Mouse (Mus musculus) limb, embryonic 13.5 days (tissue): Measurements from ENCODE around the gene Gpr84. TPM values are rescaled to one million over a fixed set of nuclear protein-coding genes. Genes with fewer than 3 reads are reported as not detected.
A peak's percentile ranks its signal among the peaks of the same experiment; 100 is the strongest.

Experiments used
- ATAC-seq: fragments of 200-750 bp; cut with Nextera tagmentation; 2 replicates; pipeline ENCODE4 v1.8.0; 2017; ENCODE audit warnings: low read depth, moderate number of reproducible peaks, moderate TSS enrichment; ENCODE audit not compliant: low FRiP score
- H3K27ac ChIP-seq: fragments of 300-500 bp; sonication (generic); 2 replicates; pipeline ENCODE4 v1.5.1; 2015; ENCODE audit warnings: inconsistent platforms, mild to moderate bottlenecking, moderate library complexity
- H3K27me3 ChIP-seq: fragments of 300-500 bp; sonication (generic); 2 replicates; pipeline ENCODE4 v1.6.1; 2015; ENCODE audit warnings: mild to moderate bottlenecking, inconsistent platforms
- H3K36me3 ChIP-seq: fragments of 300-500 bp; sonication (generic); 2 replicates; pipeline ENCODE4 v1.6.1; 2015; ENCODE audit warnings: inconsistent platforms, mild to moderate bottlenecking, moderate library complexity
- H3K4me1 ChIP-seq: fragments of 300-500 bp; sonication (generic); 2 replicates; pipeline ENCODE4 v1.6.1; 2015; ENCODE audit warnings: inconsistent platforms
- H3K4me2 ChIP-seq: fragments of 300-500 bp; sonication (generic); replicated peaks from 2 replicates; pipeline ENCODE4 v1.6.1; 2015; ENCODE audit warnings: inconsistent platforms, mild to moderate bottlenecking, moderate library complexity
- H3K4me3 ChIP-seq: fragments of 300-500 bp; sonication (generic); 2 replicates; pipeline ENCODE4 v1.5.1; 2015; ENCODE audit warnings: moderate library complexity, mild to moderate bottlenecking, inconsistent platforms
- H3K9ac ChIP-seq: fragments of 300-500 bp; sonication (generic); 2 replicates; pipeline ENCODE4 v1.6.1; 2015; ENCODE audit warnings: mild to moderate bottlenecking, inconsistent platforms
- H3K9me3 ChIP-seq: fragments of 300-500 bp; sonication (generic); 2 replicates; pipeline ENCODE4 v1.6.1; 2016; ENCODE audit warnings: inconsistent platforms
- WGBS: fragments of 180-500 bp; shearing (Covaris S2); methylation state at CpG from one replicate; pipeline ENCODE4 v1.1.7; 2015; 5-methylcytosine and 5-hydroxymethylcytosine counted together
- polyA plus RNA-seq: library from polyadenylated mRNA; unstranded; fragments of >200 nt; fragmentation: Nextera tagmentation; extraction: Ambion mirVana; gene quantifications from 2 replicates; pipeline ENCODE4 v1.2.1, GENCODE M21; 2015

Gene Gpr84
- polyA plus RNA-seq, 1 experiment from 2014 or later = 0.41 TPM

DNA sequence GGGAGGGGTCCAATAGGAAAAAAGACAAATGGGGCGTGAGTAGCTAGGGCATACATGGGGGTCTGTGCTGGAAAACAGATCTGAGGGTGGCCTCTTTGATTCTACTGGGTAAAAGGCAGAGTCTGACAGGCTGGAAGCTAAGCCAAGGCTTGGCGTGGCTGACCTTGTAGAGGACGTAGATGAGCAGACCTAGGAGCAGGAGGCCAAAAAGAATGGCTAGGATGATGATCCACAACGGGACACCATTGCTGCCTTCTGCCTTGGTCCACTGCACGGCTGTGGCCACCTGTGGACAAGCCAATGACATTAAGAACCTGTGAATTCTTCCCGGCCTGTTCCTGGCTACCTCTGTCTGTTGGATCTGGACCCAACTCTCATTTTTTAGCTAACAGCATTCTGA lies 35.4 kb upstream of the Gpr84 start:
- Histone ChIP-seq H3K4me3 (no peak overlapping the region), H3K27me3 (peaks cover 14% of the 10 kb centered on the region), H3K4me1 (peaks cover 3% of the 10 kb centered on the region), H3K9ac (no peak overlapping the region), H3K4me2 (no peak overlapping the region), H3K9me3 (no peaks in the 10 kb centered on the region), H3K36me3 (peaks cover 75% of the 10 kb centered on the region), H3K27ac (no peak overlapping the region)
- 82% methylated on average over 6 of the region's 6 CpGs for WGBS
- no peak for ATAC-seq

DNA sequence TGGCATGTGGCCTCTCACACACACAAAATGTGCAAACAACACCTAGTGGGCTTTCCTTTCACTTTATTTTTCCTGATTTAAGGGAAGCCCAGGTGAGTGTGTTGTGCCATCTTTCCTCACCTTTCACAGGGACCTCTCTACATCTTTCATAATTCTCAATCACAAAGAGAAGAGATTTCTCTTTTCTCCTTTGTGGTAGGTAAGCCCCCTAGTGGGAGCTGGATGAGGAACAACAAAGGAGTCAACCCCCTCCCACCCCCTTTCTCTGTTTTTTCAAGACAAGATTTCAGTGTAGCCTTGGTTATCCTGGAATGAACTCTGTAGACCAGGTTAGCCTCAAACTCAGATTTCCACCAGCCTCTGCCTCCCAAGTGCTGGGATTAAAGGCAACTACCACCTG lies 33.1 kb upstream of the Gpr84 start:
- ATAC-seq = no peak
- Histone ChIP-seq H3K27ac (no peak overlapping the region), H3K4me2 (no peak overlapping the region), H3K9me3 (no peaks in the 10 kb centered on the region), H3K9ac (no peak overlapping the region), H3K36me3 (peaks cover 52% of the 10 kb centered on the region), H3K4me3 (no peak overlapping the region), H3K27me3 (peaks cover 33% of the 10 kb centered on the region), H3K4me1 (peaks cover 24% of the 10 kb centered on the region)

DNA sequence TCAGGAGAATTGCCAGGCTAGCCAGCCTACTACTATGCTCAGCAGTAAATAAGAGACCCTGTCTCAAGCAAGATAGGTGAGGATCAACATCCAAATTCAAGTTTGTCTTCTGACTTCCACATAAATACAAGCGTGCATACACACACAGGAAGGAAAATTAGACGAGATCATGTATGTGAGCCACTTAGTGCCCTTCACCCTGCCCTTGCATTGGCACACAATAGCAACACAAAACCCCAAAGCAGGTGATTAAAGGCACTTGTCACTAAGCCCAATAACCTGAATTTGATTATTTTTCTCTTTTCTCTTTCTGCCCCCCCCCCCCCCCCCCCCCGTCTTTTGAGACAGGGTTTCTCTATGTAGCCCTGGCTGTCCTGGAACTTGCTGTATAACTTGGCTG lies 32.6 kb upstream of the Gpr84 start:
- H3K9ac ChIP-seq = no peak overlapping the region
- 81% methylated on average over 2 of the region's 3 CpGs for WGBS
- ATAC-seq = no peak
- peaks cover 26% of the 10 kb centered on the region for H3K4me1 ChIP-seq
- no peak overlapping the region for H3K4me3 ChIP-seq
- H3K9me3 ChIP-seq = no peaks in the 10 kb centered on the region
- H3K27me3 ChIP-seq = peaks cover 38% of the 10 kb centered on the region
- peaks cover 47% of the 10 kb centered on the region for H3K36me3 ChIP-seq
- no peak overlapping the region for H3K4me2 ChIP-seq
- H3K27ac ChIP-seq = no peak overlapping the region

DNA sequence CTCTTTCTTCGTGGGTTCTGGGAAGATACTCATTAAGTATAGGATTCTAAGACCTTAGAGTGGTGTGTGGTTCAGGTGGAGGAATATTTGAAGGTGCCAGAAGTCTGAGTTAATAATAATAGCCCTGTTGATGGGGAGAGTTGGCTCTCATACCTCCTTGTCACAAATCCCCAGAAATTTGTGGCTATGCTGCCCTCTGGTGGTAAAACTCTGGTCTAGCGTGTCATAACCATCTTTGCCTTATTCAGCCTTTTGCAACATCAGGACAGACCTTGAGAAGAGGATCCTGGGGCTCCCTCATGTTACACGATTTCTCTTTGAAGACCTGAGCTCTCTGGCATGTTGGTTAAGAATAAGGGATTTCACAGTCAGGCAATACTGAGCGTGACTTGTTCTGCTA lies 32.0 kb upstream of the Gpr84 start:
- Histone ChIP-seq H3K27me3 (peaks cover 43% of the 10 kb centered on the region), H3K36me3 (peaks cover 41% of the 10 kb centered on the region), H3K27ac (no peak overlapping the region), H3K9ac (no peak overlapping the region), H3K4me3 (no peak overlapping the region), H3K4me2 (no peak overlapping the region), H3K4me1 (peaks cover 26% of the 10 kb centered on the region), H3K9me3 (no peaks in the 10 kb centered on the region)
- WGBS = 16% methylated on average over 4 of the region's 4 CpGs
- ATAC-seq = no peak

DNA sequence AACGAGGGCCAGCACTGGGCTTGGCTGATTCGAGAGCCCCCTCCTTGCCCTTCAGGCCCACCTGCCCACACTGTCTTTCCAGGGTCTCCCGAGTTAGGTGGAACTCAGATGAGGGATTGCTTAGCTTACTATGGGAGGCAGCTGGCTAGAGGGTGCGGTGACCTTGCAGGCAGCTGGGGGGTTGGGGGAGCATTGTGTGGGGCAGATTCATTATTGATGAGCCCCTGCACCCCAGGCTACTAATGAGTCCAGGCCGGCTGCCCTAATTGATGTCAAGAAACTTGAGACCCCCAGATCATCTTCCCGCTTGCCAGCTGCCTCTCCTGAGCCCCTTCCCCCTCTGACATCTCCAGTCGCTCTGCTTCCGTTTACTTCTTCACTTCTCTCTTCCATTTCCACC lies 31.1 kb upstream of the Gpr84 start:
- Histone ChIP-seq H3K9ac (no peak overlapping the region), H3K27me3 (peaks cover 48% of the 10 kb centered on the region), H3K27ac (no peak overlapping the region), H3K4me2 (no peak overlapping the region), H3K36me3 (peaks cover 32% of the 10 kb centered on the region), H3K4me1 (peaks cover 34% of the 10 kb centered on the region), H3K9me3 (no peaks in the 10 kb centered on the region), H3K4me3 (no peak overlapping the region)
- no peak for ATAC-seq
- 33% methylated on average over 8 of the region's 8 CpGs for WGBS

DNA sequence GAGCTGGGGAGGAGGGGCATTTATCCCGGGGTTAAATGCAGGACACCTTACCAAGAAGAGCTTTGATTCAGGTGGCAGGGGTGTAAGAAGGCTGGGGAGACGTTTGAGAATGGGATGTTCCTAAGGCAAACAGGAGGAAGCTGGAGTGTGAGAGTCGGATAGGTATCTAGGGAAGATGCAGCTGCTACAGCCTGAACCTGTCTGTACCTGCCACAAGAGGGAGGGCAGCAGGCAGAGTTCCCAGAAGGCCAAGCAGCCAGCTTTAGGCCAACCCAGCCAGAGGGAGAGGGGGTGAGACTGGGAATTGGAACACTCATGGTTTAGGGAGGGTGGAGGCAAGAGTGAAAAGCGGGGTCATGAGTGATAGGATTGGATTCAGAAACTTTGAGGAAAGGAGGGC lies 30.4 kb upstream of the Gpr84 start:
- Histone ChIP-seq H3K4me1 (peaks cover 37% of the 10 kb centered on the region), H3K27ac (no peak overlapping the region), H3K36me3 (peaks cover 25% of the 10 kb centered on the region), H3K4me3 (peak overlapping the region; percentile 61; the same call in 1 of the 2 replicates), H3K4me2 (peak overlapping the region; percentile 93), H3K9ac (peak overlapping the region; percentile 63; the same call in 1 of the 2 replicates), H3K9me3 (no peaks in the 10 kb centered on the region), H3K27me3 (peaks cover 48% of the 10 kb centered on the region)
- WGBS = 12% methylated on average over 4 of the region's 4 CpGs
- ATAC-seq = no peak

DNA sequence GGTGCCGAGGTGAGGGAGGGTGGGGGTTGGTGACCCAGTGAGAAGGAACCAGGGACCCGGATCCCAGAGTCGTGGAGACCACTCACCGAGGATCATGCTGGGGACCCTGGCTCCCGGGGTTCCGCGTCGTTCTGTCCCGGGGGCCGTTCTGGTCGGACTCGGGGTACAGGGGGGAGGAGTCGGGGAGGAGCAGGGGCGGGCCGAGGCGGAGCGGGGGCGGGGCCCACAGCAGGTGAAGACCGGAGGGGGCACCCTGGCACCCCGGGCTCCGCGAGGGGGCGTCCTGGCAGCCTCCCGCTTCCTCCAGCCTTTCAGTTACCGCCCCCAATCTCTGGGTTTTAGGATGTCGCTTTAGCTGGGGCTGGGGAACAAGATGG lies 29.5 kb upstream of the Gpr84 start, which contains the start of gene Zfp385a:
TSS of gene Zfp385a (minus strand) at position 133 of the 377 bp plus-strand sequence.
- H3K4me3 ChIP-seq = peak within 1 kb of the TSS; percentile 61
- no peaks in the 10 kb centered on the region for H3K9me3 ChIP-seq
- H3K9ac ChIP-seq = peak within 1 kb of the TSS; percentile 63
- peaks cover 46% of the 10 kb centered on the region for H3K4me1 ChIP-seq
- peak within 1 kb of the TSS; percentile 93 for H3K4me2 ChIP-seq
- WGBS = under 1% methylated on average over 25 of the region's 26 CpGs
- peak; percentile 31; the same call in 1 of the 2 replicates for ATAC-seq
- H3K27me3 ChIP-seq = peaks cover 48% of the 10 kb centered on the region
- H3K27ac ChIP-seq = no peak within 1 kb of the TSS
- H3K36me3 ChIP-seq = peaks cover 16% of the 10 kb centered on the region

DNA sequence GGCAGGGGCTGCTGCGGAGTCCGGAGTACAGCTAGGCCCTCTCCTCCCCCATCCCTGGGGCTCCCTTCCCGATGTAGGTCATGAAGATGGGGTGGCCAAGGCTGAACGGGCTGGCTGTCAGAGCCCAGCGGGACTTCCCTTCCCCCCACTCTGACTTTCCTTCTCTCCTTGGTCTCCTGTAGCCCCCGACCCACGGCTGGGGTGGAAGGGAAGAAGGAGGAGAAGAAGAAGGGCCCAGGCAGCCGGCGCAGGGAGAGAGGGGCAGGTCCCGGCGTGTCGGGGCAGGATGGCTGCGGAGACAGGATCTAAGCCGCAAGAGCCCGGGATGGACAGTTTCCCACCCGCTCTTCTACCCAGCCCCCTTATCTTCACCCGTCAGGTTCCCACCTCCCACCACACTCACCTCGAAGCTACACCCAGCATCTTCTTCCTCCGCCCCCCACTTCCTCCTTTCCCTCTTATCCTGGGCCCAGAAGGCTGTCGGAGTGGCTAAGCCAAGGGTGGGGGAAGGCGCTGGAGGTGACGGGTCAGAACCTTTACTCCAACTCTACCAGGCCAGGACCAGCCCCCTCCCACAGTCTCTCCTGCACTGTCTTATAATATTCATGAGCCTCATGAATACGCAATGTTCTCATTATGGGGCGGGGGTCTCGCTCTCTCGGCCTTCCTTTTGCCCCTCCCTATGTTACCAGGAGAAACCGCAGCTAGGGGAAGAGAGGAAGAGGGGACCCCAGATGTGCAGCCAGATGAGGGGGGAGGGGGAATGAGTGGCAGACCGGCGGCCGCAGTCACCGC lies 29.0 kb upstream of the Gpr84 start:
- peaks cover 10% of the 10 kb centered on the region for H3K36me3 ChIP-seq
- peaks cover 52% of the 10 kb centered on the region for H3K4me1 ChIP-seq
- H3K4me3 ChIP-seq = peak overlapping the region; percentile 61
- peak overlapping the region; percentile 63 for H3K9ac ChIP-seq
- peaks cover 48% of the 10 kb centered on the region for H3K27me3 ChIP-seq
- ATAC-seq = 0 out of 2 replicates have a peak, but pooled peaks have one; percentile 9
- H3K9me3 ChIP-seq = no peaks in the 10 kb centered on the region
- WGBS = 5% methylated on average over 28 of the region's 31 CpGs
- H3K4me2 ChIP-seq = peak overlapping the region; percentile 93
- no peak overlapping the region for H3K27ac ChIP-seq

DNA sequence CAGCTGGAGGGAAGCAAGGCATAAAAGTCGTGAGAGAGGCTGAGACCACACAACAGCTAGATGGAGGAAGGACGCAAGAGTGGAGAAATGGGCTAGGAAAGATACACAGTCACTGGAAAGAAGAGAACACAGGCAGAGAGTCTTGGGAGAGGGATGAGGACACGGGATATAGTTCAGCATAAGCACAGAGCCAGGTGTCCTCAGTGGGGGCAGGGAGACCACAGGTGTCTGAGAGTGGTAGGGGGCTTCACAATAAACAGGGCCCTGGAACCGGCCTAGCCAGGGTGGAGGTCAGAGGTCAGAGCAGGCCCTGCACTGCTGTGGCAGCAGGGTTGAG lies 28.4 kb upstream of the Gpr84 start:
- peaks cover 48% of the 10 kb centered on the region for H3K27me3 ChIP-seq
- WGBS = 25% methylated on average over 4 of the region's 4 CpGs
- no peaks in the 10 kb centered on the region for H3K9me3 ChIP-seq
- H3K4me3 ChIP-seq = peak overlapping the region; percentile 61
- H3K4me2 ChIP-seq = peak overlapping the region; percentile 93
- H3K4me1 ChIP-seq = peaks cover 57% of the 10 kb centered on the region
- peak overlapping the region; percentile 63; the same call in 1 of the 2 replicates for H3K9ac ChIP-seq
- H3K36me3 ChIP-seq = peaks cover 5% of the 10 kb centered on the region
- ATAC-seq = 0 out of 2 replicates have a peak, but pooled peaks have one; percentile 13
- H3K27ac ChIP-seq = no peak overlapping the region

DNA sequence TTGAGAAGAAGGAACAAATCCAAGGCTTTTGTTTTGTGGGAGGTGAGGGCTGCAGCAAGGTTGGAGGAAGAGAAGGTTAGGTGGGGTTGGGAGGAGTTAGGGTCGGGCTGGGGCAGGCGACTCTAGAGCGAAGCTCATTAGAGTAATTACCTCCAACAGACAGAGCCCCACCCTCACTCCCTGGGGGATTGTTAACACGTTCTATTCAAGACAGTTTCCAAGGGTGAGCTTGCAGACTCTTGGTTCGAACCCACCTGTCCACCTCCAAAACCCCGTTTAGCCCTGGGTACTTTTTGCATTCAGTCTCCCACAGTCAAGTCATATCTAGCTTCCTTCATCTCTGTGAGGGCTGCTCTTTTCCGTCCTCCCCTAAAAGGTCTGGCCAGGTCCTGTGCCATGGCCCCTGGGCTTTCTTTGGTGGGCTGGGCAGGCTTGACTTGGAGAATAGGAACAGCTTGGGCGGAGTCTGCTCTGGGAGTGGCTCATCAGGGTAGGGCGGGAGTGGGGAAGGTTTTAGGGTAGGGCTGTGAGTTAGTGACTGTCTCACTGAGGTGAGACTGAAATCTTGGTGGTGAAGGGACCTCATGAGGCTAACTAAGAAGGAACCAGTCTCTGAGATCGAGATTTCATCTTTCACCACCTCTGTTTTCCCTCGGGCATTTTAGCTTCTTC lies 26.7 kb upstream of the Gpr84 start:
- ATAC-seq = no peak
- 13% methylated on average over 11 of the region's 11 CpGs for WGBS
- no peak overlapping the region for H3K27ac ChIP-seq
- no peak overlapping the region for H3K4me3 ChIP-seq
- H3K27me3 ChIP-seq = peaks cover 48% of the 10 kb centered on the region
- no peak overlapping the region for H3K4me2 ChIP-seq
- H3K9ac ChIP-seq = no peak overlapping the region
- no peaks in the 10 kb centered on the region for H3K36me3 ChIP-seq
- no peaks in the 10 kb centered on the region for H3K9me3 ChIP-seq
- H3K4me1 ChIP-seq = peaks cover 66% of the 10 kb centered on the region

DNA sequence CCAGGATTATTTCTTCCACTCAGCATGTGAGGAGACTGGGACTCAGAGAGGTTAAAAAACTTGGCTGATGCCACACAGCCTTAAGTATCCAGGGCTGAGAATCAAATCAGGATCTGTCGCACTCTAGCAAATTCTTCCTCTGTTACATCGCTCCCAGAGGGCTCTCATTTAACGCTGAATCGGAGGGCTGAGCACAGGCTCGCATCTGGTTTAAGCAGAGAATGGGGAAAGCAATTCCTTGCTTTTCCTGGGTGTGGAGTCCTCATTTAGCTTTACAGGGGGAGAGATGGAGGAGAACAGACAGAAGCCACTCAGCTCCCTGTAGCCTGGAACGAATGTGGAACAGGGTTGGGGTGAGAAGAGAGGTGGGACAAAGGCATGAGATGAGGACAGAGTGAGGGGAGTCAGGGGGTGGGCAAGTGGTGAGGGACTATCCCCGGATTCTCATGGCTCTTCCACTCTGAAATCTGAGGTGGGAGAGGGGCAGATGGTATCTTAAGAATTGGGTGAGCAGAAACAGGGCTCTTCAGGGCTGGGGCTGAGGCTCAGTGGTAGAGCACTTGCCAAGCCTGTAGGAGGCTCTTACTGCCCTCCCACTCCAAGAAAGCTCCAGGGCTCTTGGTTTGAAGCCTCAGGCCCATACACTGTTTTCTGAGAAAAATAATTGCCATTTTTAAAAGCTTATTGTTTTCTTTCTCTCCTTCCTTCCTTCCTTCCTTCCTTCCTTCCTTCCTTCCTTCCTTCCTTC lies 25.2 kb upstream of the Gpr84 start:
- H3K4me1 ChIP-seq = peaks cover 64% of the 10 kb centered on the region
- H3K27me3 ChIP-seq = peaks cover 33% of the 10 kb centered on the region
- H3K27ac ChIP-seq = no peak overlapping the region
- H3K9me3 ChIP-seq = no peaks in the 10 kb centered on the region
- WGBS = 21% methylated on average over 7 of the region's 7 CpGs
- no peak overlapping the region for H3K4me3 ChIP-seq
- no peak overlapping the region for H3K4me2 ChIP-seq
- H3K36me3 ChIP-seq = no peaks in the 10 kb centered on the region
- H3K9ac ChIP-seq = no peak overlapping the region
- ATAC-seq = no peak

DNA sequence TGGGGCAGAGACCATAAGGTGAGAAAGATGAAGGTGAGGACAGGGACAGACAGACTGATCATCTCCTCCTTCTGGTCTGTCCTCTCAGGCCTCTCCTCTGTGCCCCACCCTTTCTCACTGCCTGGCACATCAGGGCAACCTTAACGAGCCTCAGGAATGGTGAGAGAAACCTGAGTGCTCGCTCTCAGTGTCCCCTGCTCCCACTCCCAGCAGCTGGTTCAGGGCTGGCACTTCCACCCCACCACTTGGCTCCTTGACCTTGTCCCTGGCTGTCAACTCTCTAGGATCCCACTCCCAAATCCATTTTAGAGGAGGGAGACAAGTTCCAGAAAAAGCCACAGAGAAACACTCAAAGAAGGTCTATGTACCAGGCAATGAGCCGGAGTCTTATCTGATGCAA lies 24.6 kb upstream of the Gpr84 start:
- no peaks in the 10 kb centered on the region for H3K36me3 ChIP-seq
- H3K4me1 ChIP-seq = peaks cover 58% of the 10 kb centered on the region
- no peak overlapping the region for H3K27ac ChIP-seq
- no peak overlapping the region for H3K4me3 ChIP-seq
- no peak overlapping the region for H3K4me2 ChIP-seq
- no peak overlapping the region for H3K9ac ChIP-seq
- H3K9me3 ChIP-seq = no peaks in the 10 kb centered on the region
- 49% methylated on average over 3 of the region's 3 CpGs for WGBS
- ATAC-seq = no peak
- H3K27me3 ChIP-seq = peaks cover 27% of the 10 kb centered on the region
